Mouse (Mus musculus) CD8-positive naive resting alpha-beta T cell, adult 2 months (primary cell): ENCODE results near the gene Gm39566.
A peak's percentile ranks its signal among the peaks of the same experiment; 100 is the strongest.

Experiments used
- DNase-seq, 2 experiments: peaks; one replicate each; pipeline ENCODE4 v3.0.0; 2022; ENCODE audit warnings: low read depth in 2 of 2, low spot score in 2 of 2

Gm39566 gene

DNA sequence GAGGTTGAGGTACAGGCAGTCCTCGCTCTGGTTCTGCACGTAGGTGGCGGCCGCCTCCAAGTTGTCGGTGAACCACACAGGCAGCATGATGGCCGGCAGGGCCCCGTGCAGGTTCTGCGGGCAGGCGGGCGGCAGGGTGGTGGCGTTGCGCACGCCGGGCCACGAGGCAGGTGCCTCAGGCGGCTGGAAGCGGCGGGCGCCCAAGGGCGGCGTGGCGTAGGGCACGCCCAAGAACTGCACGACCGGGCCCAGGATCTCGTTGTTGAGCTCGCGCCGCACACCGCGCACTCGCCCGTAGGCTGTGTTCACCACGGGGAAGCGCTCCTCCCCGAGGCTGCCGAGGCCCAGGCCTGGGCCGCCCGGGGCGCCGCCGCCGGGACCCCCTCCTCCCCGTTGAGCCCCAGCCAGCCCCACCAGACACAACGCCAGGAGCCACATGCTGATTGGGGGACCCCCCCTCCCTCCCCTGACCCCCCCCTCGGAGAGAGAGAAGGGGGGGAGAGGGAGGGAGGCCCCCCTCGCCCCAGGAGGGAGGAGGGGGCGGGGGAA, 19.0 kb upstream of the Gm39566 start:
- DNase-seq, result peak; percentile 30 to 38

DNA sequence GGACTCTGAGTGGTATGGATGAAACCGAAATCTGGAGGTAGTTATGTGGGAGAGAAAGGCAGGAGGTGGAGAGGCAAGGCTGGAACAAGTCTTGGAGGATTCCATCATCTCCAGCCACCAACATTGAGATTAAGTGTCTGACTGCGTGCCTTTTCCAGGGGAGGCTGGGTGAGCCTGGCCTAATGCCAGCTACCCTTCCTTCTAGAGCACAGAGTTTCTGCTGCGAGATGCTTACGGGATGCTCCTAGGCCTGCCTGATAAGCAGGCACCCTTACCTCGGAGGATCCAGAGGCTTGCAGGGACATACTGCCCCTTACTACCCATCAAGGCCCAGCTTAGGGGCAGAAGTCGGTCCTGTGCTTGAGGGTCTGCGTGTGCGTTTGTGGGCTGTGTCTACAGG, 18.5 kb upstream of the Gm39566 start:
- DNase-seq, result no peak

DNA sequence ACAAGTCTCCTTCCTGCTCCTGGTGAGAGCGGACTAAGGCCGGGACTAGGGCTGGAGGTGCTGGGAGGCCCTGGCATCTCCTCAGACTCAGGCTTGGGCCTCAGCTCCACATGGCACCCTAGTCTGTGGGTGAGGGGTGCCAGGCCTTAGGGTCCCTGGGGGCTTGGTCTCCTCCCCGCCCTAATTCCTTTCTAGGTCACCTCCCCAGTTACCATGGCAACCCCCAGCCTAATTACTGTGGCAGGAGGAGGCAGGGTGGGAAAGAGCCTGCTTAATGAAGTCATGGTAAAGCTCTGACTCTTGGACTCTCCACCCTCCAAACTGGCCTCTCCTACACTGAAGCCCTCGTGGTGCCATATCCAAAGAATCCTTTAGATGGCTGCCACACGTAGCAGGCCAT, 13.7 kb upstream of the Gm39566 start:
- DNase-seq, result no peak

DNA sequence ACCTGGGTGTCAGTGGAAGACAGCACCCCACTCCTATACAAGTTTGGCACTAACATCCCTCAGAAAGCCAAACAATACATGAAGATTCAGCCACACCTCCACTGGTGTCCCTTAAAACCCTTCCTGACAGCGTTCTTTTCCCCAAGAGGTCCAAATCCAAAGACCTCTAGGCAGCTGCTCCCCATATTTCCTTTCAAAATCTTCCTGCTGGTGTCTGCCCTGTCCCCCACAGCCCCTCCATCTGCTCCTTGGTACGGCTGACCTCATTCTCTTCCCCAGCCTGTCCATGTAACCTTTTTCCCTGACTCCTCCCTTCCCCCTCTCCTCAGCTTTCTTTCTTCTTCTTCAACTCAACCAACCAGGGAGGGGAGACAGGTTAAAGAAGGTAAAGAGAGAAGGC, 8.4 kb upstream of the Gm39566 start:
- no peak for DNase-seq

DNA sequence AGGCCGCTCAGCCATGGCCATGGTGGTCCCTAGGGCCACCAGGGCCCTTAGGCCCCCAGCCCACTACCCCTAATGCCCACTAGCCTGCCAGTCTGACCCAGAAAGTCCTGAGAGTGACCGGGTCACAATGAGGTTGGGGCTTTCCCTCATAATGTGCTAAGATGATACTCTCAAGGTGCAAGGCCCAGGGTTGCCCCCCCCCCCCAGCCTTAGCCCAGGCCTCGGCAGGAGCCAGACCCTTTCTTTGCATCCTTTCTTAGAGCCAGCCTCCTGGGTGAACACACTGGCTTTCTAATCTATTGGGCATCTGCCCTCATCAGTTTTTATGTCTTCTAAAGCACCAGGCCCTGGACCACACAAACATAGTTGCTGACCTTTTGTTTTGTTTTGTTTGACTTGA, 7.0 kb upstream of the Gm39566 start, which contains the start of gene Spem1:
Gene Spem1 (minus strand): TSS at position 101 of the 400 bp plus-strand sequence.
- DNase-seq, result no peak

DNA sequence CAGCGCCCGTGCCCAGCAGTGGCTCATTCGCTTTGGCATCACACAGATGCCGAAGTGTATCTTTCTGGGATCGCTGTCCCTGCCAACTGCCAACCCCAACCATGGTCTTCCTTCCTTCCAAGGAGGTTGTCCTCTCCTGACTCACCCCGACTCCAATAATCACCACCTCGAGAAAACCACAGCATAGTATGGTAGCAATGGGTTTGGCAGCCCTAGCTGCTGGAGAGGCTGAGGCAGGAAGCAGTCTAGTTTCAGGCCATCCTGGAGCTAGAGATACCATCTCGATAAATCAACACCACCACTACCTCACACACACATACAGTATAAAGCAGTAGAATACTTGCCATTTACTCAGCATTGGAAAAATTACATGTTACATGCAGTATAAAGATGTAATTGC, 3.8 kb upstream of the Gm39566 start:
- no peak for DNase-seq

DNA sequence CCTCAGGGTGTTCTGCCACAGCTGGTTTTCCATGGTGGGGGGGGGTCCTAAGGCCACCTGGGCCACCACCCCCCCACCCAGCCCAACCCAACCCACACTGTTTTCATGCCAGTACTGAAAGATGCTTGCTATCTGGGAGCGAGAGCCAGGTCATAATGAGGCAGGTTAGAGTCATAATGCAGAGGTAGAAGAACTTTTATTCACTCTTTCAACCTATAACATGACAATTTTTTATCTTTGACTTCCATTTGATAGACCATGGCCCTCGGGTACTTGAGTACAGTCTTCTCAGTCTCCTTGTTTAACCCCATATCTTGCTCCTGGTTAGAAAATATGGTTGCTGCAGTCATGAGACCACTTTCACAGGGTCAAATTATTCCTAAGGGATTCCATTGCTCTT, 3.3 kb upstream of the Gm39566 start, which contains the start of gene Spem2:
Gene Spem2 (minus strand): TSS at position 101 of the 400 bp plus-strand sequence.
- DNase-seq, result no peak

DNA sequence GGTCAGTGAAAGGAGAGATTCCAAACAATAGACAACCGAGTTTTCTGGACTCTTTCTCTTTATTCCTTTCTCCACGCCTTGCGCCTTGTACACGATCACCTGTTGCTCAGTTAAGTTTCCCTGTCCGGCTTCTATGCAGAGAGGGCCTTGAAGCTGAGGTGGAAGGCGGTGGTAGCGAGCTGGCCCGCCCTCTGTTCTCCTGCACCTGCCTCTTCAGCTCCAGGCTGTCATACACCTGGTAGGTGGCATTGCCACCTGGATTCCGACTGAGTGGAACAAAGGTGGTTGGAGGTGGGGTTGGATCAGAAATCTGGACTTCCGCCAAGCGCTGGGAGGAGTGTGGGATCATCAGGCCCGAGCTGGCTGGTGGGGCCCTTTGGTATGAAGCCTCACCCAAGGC, 1.4 kb upstream of the Gm39566 start:
- DNase-seq, result no peak

DNA sequence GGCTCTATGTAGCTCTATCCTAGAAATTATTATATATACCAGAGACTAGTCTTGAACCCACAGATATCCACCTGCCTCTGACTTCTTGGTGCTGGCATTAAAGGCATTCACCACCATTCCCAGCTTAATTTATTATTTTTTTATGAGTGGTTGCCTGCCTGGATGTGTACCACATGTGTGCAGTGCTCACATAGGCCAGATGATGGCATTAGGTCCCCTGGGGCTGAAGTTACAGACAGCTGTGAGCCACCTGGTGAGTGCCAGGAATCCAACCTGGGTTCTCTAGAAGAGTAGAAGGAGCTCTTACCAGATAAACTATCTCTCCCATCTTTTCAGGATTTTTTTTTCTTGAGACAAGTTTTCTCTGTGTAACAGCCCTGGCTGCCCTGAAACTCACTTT, 4.8 kb downstream of the Gm39566 start:
- no peak for DNase-seq

DNA sequence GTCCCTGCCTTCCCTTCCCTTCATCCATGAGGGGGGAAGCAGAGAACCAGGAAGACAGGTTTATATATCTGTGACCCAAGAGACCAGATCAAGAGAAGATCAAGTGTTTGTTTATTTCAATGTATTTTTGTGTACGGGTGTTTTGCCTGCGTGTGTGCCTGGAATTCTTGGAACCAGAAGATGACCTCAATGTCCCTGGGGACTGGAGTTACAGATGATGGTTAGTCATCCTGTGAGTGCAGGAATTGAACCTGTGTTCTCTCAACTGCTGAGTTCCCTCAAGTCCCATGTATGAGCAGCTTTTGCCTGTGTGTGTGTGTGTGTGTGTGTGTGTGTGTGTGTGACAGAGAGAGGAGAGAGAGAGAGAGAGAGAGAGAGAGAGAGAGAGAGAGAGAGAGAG, 7.5 kb downstream of the Gm39566 start:
- DNase-seq, result no peak

DNA sequence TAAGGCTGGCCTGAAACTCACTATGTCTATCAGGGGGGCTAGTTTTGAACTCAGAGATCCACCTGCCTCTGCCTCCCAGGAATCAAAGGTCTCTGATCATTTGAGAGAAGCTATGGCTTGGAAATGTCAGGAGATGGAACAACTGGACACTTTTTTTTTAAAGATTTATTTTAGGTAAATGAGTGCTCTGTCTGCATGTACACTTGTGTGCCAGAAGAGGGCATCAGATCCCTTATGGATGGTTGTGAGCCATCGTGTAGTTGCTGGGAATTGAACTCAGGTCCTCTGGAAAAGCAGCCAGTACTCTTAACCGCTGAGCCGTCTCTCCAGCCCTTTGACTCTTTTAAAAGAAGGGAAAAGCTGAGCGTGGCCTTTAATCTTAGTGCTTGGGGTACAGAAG, 8.7 kb downstream of the Gm39566 start:
- DNase-seq, result no peak

DNA sequence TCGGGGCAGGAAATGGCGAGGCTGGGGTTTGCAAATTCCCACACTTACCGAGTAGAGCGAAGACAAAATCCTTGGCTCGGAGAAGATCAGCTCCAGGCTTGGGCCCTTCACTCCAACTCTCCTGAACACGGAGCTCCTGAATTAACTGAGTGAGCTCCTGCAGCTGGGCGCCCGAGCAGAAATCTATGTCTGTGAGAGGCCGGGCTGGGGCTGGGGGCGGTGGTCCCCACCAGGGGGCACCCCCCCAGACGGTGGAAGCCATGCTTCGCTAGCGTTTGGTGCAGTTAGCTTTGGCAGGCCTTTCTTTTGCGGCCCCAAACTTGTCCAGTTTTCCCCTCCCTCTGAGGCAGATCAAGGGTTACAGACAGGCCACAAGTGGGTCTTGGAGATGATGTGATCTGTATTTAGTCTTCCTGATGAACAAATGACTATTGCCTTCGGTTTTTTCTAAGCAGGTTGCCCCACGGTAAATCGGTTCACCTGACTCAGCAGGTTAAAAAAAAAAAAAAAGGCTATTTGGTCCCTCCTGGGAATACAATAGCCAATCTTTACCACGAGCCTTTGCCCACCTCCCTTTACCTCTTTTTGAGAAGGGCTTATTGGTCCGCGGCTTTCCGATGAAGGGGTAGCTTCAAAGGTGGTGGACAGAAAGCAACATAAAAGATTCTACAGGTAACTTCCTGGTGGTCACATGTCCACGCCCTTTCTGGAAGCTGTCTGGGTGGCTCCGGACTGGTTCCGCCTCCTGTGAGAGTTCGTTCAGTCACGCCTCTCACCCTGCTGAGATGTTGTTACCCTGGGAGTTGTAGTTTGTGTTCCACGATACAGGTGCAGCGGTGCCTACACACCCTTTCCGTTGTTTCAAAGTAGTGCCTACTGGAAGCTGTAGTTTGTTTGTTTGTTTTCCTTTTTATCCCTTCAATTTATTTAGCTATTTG, 9.9 kb downstream of the Gm39566 start, which contains the start of gene Tmem102:
Gene Tmem102 (minus strand): TSS at position 653 of the 938 bp plus-strand sequence.
- DNase-seq, result no peak

DNA sequence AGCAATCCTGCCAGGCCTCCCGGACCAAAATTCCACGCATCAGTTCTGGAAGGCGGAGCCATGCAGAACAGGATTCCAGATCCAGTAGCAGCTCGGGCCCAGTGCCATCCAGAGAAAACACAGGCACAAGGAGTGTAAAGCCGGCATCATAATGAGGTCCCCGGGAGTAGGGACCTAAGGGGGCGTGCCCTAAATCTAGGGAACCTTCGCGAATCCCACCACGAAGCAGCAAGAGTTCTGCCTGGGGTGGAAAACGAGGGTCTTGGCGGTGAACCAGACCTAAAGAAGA, 10.5 kb downstream of the Gm39566 start:
- DNase-seq, result no peak

DNA sequence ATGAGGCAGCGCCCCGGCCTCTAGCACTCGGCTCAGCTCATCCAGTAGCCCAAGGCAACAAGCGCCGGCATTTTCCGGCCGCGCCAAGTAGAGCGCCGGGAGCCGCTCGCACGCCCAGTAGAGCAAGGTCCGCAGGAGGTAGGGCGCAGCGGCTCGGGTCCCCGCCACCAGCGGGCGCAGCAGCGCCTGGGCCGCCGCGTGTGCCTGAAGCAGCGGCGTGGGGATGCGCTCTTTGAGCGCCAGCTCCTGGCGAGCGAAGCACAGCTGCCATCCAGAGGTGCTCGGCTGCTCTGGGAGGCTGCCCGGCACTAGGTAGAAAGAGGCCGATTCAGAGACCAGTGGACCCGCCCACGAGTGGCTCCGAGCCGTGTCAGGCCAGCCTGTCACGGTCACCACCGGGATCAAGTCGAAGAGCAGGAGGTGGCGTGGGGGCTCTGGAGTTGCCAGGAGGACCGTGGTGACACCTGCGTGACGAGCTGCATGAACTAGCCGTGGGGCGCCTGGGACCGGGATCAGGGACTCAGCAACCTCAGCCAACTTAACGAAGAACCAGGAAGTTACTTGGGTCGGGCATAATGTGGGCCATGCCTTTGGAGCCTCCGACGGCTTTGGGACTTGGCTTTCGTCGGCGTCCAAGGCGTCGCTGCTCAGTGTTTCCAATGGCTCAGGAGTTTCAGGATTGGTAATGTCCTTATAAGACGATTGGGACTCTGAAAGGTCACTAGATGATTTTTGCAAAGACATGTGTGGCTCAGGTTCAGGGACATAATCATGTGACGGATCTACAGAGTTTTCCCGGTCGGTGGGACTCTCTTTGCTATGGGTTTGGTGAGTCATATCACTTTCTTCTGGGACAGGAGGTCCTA, 11.1 kb downstream of the Gm39566 start:
- DNase-seq, result peak; percentile 52 to 65

DNA sequence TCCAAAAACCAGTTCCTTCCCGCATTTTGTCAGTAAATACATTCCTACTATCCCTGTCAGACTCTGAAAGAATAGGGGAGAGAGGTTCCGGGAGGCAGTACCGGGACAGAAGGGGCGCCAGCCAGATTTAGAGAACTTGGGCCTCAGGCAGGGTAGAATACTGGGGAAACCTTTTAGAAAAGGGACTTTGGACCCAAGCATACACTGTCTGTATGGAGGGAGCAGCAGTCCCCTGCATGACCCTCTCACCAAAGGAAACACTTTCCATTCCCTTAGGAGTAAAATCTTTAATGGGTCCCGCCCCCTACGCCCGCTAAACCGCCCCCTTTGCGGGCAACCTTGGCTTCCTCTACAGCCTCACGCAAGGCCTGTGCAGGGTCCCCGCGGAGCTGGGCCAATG, 11.8 kb downstream of the Gm39566 start:
- no peak for DNase-seq

DNA sequence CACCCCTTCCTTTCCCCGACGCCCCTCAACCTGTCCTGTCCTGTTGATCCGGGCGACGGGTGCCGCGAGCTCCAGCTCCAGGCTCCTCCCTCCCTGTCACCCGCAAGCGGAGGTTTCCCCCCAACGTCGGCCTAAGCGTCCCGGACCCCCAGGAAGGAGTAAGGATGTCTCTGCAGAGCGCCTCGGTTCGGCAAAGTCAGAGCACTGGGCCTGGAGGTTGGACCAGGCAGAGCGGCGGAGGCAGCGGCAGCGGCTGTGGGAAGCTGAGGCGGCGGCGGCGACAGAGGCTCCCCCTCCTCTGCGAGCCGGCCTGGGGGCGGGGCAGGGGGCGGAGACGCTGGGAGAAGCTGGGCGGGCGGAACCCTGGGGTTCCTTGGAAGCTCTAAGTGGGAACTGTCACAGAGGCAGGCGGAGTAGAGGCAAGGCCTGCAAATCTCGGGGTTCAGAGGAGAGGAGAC, 12.4 kb downstream of the Gm39566 start:
- DNase-seq, result peak; percentile 28 to 48

DNA sequence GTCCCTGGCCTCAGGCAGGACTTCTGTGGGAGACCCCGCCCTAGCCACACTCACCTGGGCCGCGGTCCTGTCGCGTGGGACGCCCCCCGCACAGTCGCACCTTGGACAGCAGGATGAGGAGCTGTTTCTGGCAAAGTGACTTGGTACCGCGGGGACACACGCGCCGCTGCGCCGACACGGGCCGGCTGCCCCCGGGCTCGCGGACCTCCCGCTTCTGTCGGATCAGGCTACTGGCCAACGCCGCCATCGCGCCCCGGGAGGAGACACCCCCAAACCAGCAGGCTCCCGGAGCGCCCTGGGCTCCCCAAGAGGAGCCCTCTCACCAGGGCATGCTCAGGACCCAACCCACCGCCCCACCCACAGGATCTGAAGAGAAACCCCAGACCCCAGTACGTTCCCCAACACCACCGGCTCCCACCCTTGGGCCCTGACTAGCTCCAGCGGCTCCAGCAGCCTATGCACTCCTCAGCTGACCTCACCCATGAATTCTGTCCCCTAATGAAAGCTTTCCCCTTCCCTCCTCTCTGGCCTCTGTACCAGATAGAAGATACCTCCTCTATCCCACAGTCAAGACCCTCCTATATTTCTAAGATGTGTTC, 13.6 kb downstream of the Gm39566 start, which contains the start of gene Fgf11:
Gene Fgf11 (minus strand): TSS at position 479 of the 599 bp plus-strand sequence.
- DNase-seq, result no peak

DNA sequence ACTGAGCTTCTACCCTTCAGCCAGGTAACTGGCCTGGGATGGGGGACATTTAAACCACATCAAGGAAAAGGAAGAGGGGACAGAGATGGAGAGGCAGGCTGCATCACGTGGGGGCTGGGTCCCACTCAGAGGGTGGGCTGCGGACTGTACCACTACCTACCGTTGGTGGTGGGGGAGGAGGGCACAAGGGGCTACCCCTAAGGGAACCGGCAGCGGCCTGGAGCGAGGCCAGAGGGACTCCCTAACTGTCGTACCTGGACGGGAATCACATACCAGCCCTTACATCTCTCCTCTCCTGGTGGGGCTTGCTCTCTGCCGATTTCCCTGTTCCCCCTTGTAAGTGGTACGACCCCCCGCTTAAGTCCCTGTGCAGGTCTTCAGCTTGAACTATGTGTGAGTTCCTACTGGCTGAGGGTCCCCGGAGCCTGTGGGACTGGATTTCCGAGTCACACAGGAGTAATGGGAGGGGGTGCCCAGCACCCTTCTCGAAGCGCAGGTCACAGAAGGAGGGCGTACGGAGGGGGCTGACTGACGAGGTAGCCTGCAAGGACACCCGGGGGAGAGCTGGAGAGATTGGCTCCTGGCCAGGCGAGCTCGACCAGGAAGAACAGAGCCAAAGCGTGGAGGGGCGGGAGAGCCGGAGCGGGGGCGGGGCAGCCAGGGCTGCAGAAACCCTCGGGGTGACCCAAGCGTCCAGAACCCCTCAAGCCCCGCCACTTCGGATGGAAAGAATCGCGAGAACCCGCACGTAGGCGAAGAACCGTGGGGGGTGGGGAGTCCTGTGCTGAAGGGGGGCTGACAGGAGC, 14.5 kb downstream of the Gm39566 start:
- DNase-seq, result no peak

DNA sequence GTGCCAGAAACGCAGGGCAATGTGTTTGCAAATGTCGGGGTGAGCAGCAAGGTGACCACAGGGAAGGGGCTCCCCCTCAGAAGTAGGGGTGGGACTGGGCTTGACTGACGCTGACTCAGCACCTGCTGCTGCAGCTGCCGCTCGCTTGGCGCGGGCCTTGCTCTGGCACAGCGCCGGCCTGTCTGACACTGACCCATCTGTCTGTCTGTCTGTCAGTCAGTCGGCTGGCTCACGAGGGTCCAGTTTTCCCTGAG, 15.0 kb downstream of the Gm39566 start:
- no peak for DNase-seq

DNA sequence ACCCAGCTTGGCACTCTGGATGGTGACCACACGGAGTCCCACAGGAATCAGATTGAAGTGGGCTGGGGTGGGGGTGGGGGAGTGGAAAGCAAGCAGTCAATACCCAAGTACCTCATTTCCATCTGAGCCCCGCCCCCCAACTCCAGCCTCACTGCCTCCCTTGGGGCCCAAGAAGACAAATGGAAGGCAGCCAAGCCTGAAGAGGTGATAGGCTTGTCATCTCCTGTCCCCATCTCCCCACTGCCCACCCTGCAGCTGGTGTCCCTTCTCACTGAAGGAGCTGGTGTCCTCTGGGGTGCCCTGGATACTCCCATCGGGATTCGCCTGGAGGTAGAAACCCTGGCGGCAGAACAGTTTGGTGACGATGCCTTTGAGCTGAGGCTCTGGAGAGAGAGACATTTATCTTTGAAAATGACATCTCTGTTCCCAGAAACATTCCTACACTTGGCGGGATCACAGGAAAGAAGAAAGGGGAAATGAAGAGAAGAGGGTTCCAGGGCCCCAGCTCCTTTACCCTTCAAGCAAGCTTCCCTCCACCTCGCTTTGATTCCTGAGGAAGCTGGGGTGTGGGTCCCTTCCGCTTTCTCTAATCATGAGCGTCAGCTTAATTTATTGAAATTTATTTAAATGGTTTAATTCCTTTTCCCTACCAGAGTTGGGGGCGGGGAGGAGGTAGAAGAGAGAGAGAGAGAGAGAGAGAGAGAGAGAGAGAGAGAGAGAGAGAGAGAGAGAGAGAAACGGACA, 15.5 kb downstream of the Gm39566 start:
- DNase-seq, result no peak
